In the genomic region with DNA sequence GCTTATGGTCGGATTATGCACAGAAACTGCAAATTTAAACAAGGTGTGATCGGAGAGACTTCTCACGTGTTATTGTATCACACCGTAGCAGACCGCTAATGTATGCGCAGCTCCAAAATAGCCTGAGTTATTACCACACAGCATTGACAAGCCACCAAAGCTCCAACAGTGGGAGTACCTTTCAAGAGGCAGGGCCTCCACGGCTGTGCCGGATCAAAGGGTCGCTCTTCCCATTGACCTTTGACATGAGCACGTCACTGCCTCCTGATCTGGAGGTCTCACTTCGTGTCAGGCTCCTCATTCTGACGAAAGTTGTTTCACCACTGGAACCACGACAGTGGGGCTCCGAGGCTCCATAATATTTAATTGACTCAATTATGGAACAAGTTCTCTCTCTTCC, we compare ENCODE assay signal across 27 mouse cellular contexts. TPM values are rescaled to one million over a fixed set of nuclear protein-coding genes. Genes with fewer than 3 reads are reported as not detected.
DNase-seq lines count a peak whose midpoint lies in the region; ATAC-seq and TF ChIP-seq lines count a peak whose summit lies in the region.
"Had no signal": no experiment of that assay in that cellular context is flagged by ENCODE, and none has a peak within 500 bp of the region (broad histone marks: within the 10 kb centered on the region; RNA-seq: fewer than 3 reads in every experiment).

No protein-coding gene starts in this region.

- H3K9me3 ChIP-seq in midbrain, embryonic 11.5 days (ENCODE audit: control insufficient read depth, low read length): no peaks in the 10 kb centered on the region
- no peaks in the 10 kb centered on the region for H3K9me3 ChIP-seq in midbrain, postnatal 0 days (ENCODE audit: low read length)
- H3K9me3 ChIP-seq in liver, embryonic 14.5 days (ENCODE audit: control insufficient read depth, low read length): no peaks in the 10 kb centered on the region
- H3K9me3 ChIP-seq: embryonic facial prominence, embryonic 12.5 days; heart, embryonic 12.5 days; hindbrain, embryonic 13.5 days; kidney, embryonic 15.5 days; limb, embryonic 15.5 days; midbrain, embryonic 12.5 days; neural tube, embryonic 12.5 days had no signal

- H3K27ac ChIP-seq in midbrain, embryonic 11.5 days (ENCODE audit: low read depth, low read length): no peak overlapping the region
- H3K27ac ChIP-seq in midbrain, postnatal 0 days (ENCODE audit: low read depth, low read length): no peak overlapping the region
- H3K27ac ChIP-seq in liver, embryonic 14.5 days: no peak overlapping the region
- H3K27ac ChIP-seq: embryonic facial prominence, embryonic 12.5 days; hindbrain, embryonic 13.5 days; kidney, embryonic 15.5 days; limb, embryonic 15.5 days; macrophage; midbrain, embryonic 12.5 days; neural tube, embryonic 12.5 days had no signal

- no peaks in the 10 kb centered on the region for H3K27me3 ChIP-seq in midbrain, embryonic 11.5 days (ENCODE audit: control insufficient read depth, insufficient read depth, low read length)
- H3K27me3 ChIP-seq in midbrain, postnatal 0 days (ENCODE audit: insufficient read depth, low read length): no peaks in the 10 kb centered on the region
- no peaks in the 10 kb centered on the region for H3K27me3 ChIP-seq in liver, embryonic 14.5 days (ENCODE audit: control insufficient read depth, insufficient read depth, low read length)
- H3K27me3 ChIP-seq: embryonic facial prominence, embryonic 12.5 days; heart, embryonic 12.5 days; hindbrain, embryonic 13.5 days; kidney, embryonic 15.5 days; limb, embryonic 15.5 days; midbrain, embryonic 12.5 days; neural tube, embryonic 12.5 days had no signal

- H3K36me3 ChIP-seq in midbrain, embryonic 11.5 days (ENCODE audit: control insufficient read depth, insufficient read depth, low read length): no peaks in the 10 kb centered on the region
- H3K36me3 ChIP-seq in midbrain, postnatal 0 days (ENCODE audit: insufficient read depth, low read length): no peaks in the 10 kb centered on the region
- no peaks in the 10 kb centered on the region for H3K36me3 ChIP-seq in liver, embryonic 14.5 days (replicated peaks; ENCODE audit: control insufficient read depth, insufficient read depth, low read depth)
- H3K36me3 ChIP-seq: embryonic facial prominence, embryonic 12.5 days; heart, embryonic 12.5 days; hindbrain, embryonic 13.5 days; kidney, embryonic 15.5 days; limb, embryonic 15.5 days; midbrain, embryonic 12.5 days; neural tube, embryonic 12.5 days had no signal

- H3K4me2 ChIP-seq in midbrain, embryonic 11.5 days: no peak overlapping the region
- no peak overlapping the region for H3K4me2 ChIP-seq in midbrain, postnatal 0 days (ENCODE audit: low read depth, low read length, poor library complexity, severe bottlenecking)
- H3K4me2 ChIP-seq in liver, embryonic 14.5 days (ENCODE audit: low read depth): no peak overlapping the region
- H3K4me2 ChIP-seq: embryonic facial prominence, embryonic 12.5 days; heart, embryonic 12.5 days; hindbrain, embryonic 13.5 days; kidney, embryonic 15.5 days; limb, embryonic 15.5 days; midbrain, embryonic 12.5 days; neural tube, embryonic 12.5 days had no signal

- H3K4me3 ChIP-seq in midbrain, embryonic 11.5 days (ENCODE audit: low read depth, low read length): no peak overlapping the region
- no peak overlapping the region for H3K4me3 ChIP-seq in midbrain, postnatal 0 days (ENCODE audit: low read depth, low read length)
- H3K4me3 ChIP-seq in liver, embryonic 14.5 days (ENCODE audit: insufficient read depth in 1 of 2, low read depth in 2 of 2, low read length in 2 of 2): no peak overlapping the region
- H3K4me3 ChIP-seq: embryonic facial prominence, embryonic 12.5 days; heart, embryonic 12.5 days; hindbrain, embryonic 13.5 days; kidney, embryonic 15.5 days; limb, embryonic 15.5 days; midbrain, embryonic 12.5 days; neural tube, embryonic 12.5 days had no signal

- 44% methylated on average over 14 of the region's 14 CpGs for WGBS in midbrain, embryonic 11.5 days
- WGBS in midbrain, postnatal 0 days: 47% methylated on average over 14 of the region's 14 CpGs
- 66% methylated on average over 14 of the region's 14 CpGs for WGBS in liver, embryonic 14.5 days (ENCODE audit: insufficient replicate concordance)

- TF ChIP-seq CTCF in midbrain, postnatal 0 days (IDR thresholded peaks at IDR 0.05): no peak
- TF ChIP-seq CTCF in liver, embryonic 14.5 days (IDR thresholded peaks at IDR 0.05; ENCODE audit: low read depth): no peak

- 0 out of 2 replicates have a peak, but pooled peaks have one; percentile 22 for ATAC-seq in midbrain, embryonic 11.5 days (ENCODE audit: low FRiP score)
- no peak for ATAC-seq in midbrain, postnatal 0 days (ENCODE audit: low FRiP score)
- peak; percentile 28; the same call in 1 of the 2 replicates for ATAC-seq in liver, embryonic 14.5 days (ENCODE audit: insufficient read depth)
- ATAC-seq: lung, postnatal 0 days had no signal

- H3K9ac ChIP-seq in midbrain, embryonic 11.5 days (ENCODE audit: low read length): no peak overlapping the region
- H3K9ac ChIP-seq in midbrain, postnatal 0 days (replicated peaks; ENCODE audit: low read length, poor library complexity, severe bottlenecking): no peak overlapping the region
- H3K9ac ChIP-seq in liver, embryonic 14.5 days (replicated peaks): no peak overlapping the region
- H3K9ac ChIP-seq: embryonic facial prominence, embryonic 12.5 days; heart, embryonic 12.5 days; hindbrain, embryonic 13.5 days; kidney, embryonic 15.5 days; limb, embryonic 15.5 days; midbrain, embryonic 12.5 days; neural tube, embryonic 12.5 days had no signal

- peaks cover 7% of the 10 kb centered on the region; the same call in 1 of the 2 replicates for H3K4me1 ChIP-seq in midbrain, embryonic 11.5 days (ENCODE audit: control insufficient read depth, insufficient read depth, low read length)
- H3K4me1 ChIP-seq in midbrain, postnatal 0 days (ENCODE audit: insufficient read depth, low read length): no peaks in the 10 kb centered on the region
- H3K4me1 ChIP-seq in liver, embryonic 14.5 days (replicated peaks; ENCODE audit: control insufficient read depth in 2 of 2, insufficient read depth in 2 of 2, low read length in 1 of 2): peaks cover 0 to 8% of the 10 kb centered on the region in 2 experiments; a peak in 2 of 4 replicates

- no peak for DNase-seq in midbrain, embryonic 11.5 days (ENCODE audit: low spot score, missing footprints)
- no peak for DNase-seq in midbrain, postnatal 0 days (ENCODE audit: low spot score)
- DNase-seq in embryo, embryonic 9.5 days (ENCODE audit: extremely low spot score): peak; percentile 52
- no peak for DNase-seq in liver, embryonic 14.5 days (ENCODE audit: low read depth in 3 of 3, low spot score in 3 of 3)
- DNase-seq in layer of hippocampus, adult 11-12 months (ENCODE audit: low spot score): no peak
- DNase-seq in urinary bladder, postnatal 4 days (ENCODE audit: low spot score in 2 of 2): no peak
- no peak for DNase-seq in adrenal gland, adult (ENCODE audit: inconsistent age in 2 of 2, low spot score in 1 of 2)
- DNase-seq: adrenal gland, adult 8-10 months; B cell, adult 2 months; cerebellum, adult 18-20 months; cerebellum, postnatal 25 days; gastrocnemius, postnatal 25 days; heart, adult 18-20 months; heart, postnatal 14 days; kidney, adult 11 months; kidney, postnatal 36 days; thymus, adult 18-20 months; thymus, postnatal 4 days had no signal

- TF ChIP-seq EP300 in liver, embryonic 14.5 days (IDR thresholded peaks at IDR 0.05; ENCODE audit: low read depth): no peak

RNA-seq across cellular contexts. Expression of a gene that starts 24.4 kb away (rescaled TPM):
- 23.0 and 28.9 TPM in 2 replicates for polyA plus RNA-seq in midbrain, embryonic 11.5 days (2014; fragmentation: Nextera tagmentation; extraction: Ambion mirVana)
- total RNA-seq in midbrain, postnatal 0 days (2014; rRNA removed): 11.3 and 17.7 TPM in 2 replicates
- 25.0 and 25.3 TPM in 2 replicates for polyA plus RNA-seq in midbrain, postnatal 0 days (2015; fragmentation: Nextera tagmentation; extraction: Ambion mirVana)
- polyA plus RNA-seq in liver, embryonic 14.5 days (2012; rRNA removed): 0.68 and 1.6 TPM in 2 replicates
- 1.7 and 2.4 TPM in 2 replicates for polyA plus RNA-seq in liver, embryonic 14.5 days (2014; fragmentation: Nextera tagmentation; extraction: Ambion mirVana)
- polyA plus RNA-seq: macrophage had no signal
